Mouse (Mus musculus): ENCODE measurements around the gene Enpp1. TPM values are rescaled to one million over a fixed set of nuclear protein-coding genes. Genes with fewer than 3 reads are reported as not detected.

The Enpp1 gene
- 1 to 10 TPM in 1 of 2 experiments, under 1 TPM in 1; 0.57 to 2.0 TPM for polyA plus RNA-seq (2012; fragmentation: generic; extraction: Trizol)

GRCm38 (mm10) chr10:24711480-24712366 lies at the start of gene Enpp1:
TSS of gene Enpp1 (minus strand) at chr10:24712159.

GRCm38 (mm10) chr10:24595250-24596002 lies 116.5 kb downstream of the Enpp1 start, which contains the start of gene Ccn2:
TSS of gene Ccn2 (plus strand) at chr10:24595442.

Other genes starting within 250 kb of the Enpp1 start
- 10 to 100 TPM in 1 of 2 experiments, 1 to 10 TPM in 1; 2.2 to 12.8 TPM for gene Ccn2, start 116.7 kb downstream of the Enpp1 start, polyA plus RNA-seq (2012; fragmentation: generic; extraction: Trizol)
- gene Enpp3, start 130.7 kb upstream of the Enpp1 start, polyA plus RNA-seq (2012; fragmentation: generic; extraction: Trizol), result 1 to 10 TPM in 1 of 2 experiments, under 1 TPM in 1; 0.84 to 6.5 TPM
- 10 to 100 TPM in 1 of 2 experiments, 1 to 10 TPM in 1; 2.3 to 16.0 TPM for gene Med23, start 157.8 kb upstream of the Enpp1 start, polyA plus RNA-seq (2012; fragmentation: generic; extraction: Trizol)
- gene Arg1, start 215.3 kb upstream of the Enpp1 start, polyA plus RNA-seq (2012; fragmentation: generic; extraction: Trizol), result under 1 TPM in 1 of 2 experiments, not detected in 1; 0.17 TPM